Mouse (Mus musculus) heart, embryonic 16.5 days (tissue): Measurements from ENCODE around the gene Iqck. TPM values are rescaled to one million over a fixed set of nuclear protein-coding genes. Genes with fewer than 3 reads are reported as not detected.

Experiments used
- ATAC-seq: fragments of 200-750 bp; cut with Nextera tagmentation; replicated peaks from 2 replicates; pipeline ENCODE4 v1.8.0; 2017; ENCODE audit warnings: moderate number of reproducible peaks; ENCODE audit not compliant: insufficient read depth, low FRiP score; ENCODE audit errors: extremely low read depth
- H3K27ac ChIP-seq: fragments of 300-500 bp; sonication (generic); 2 replicates; pipeline ENCODE4 v1.5.1; 2014; ENCODE audit warnings: mild to moderate bottlenecking, low read length, control low read depth, moderate library complexity
- H3K27me3 ChIP-seq: fragments of 300-500 bp; sonication (generic); 2 replicates; pipeline ENCODE4 v1.6.1; 2014; ENCODE audit warnings: low read length, mixed read lengths; ENCODE audit not compliant: control insufficient read depth, insufficient read depth
- H3K36me3 ChIP-seq: fragments of 300-500 bp; sonication (generic); 2 replicates; pipeline ENCODE4 v1.6.1; 2014; ENCODE audit not compliant: control insufficient read depth, insufficient read depth
- H3K4me1 ChIP-seq: fragments of 300-500 bp; sonication (generic); 2 replicates; pipeline ENCODE4 v1.6.1; 2014; ENCODE audit warnings: low read length, mixed read lengths; ENCODE audit not compliant: control insufficient read depth, insufficient read depth
- H3K4me2 ChIP-seq: fragments of 300-500 bp; sonication (generic); 2 replicates; pipeline ENCODE4 v1.6.1; 2014; ENCODE audit warnings: low read depth, mild to moderate bottlenecking, control low read depth, low read length
- H3K4me3 ChIP-seq: fragments of 300-500 bp; sonication (generic); 2 replicates; pipeline ENCODE4 v1.5.1; 2014; ENCODE audit warnings: mild to moderate bottlenecking, control low read depth, low read length
- H3K9ac ChIP-seq: fragments of 300-500 bp; sonication (generic); 2 replicates; pipeline ENCODE4 v1.6.1; 2014; ENCODE audit warnings: low read length, control low read depth
- H3K9me3 ChIP-seq: fragments of 300-500 bp; sonication (generic); replicated peaks from 2 replicates; pipeline ENCODE4 v1.6.1; 2016; ENCODE audit warnings: low read length; ENCODE audit not compliant: control insufficient read depth
- WGBS: fragments of 180-500 bp; shearing (Covaris S2); extraction: QIAGEN DNeasy Blood & Tissue Kit; methylation state at CpG from one replicate; pipeline ENCODE4 v1.1.7; 2014; 5-methylcytosine and 5-hydroxymethylcytosine counted together
- polyA plus RNA-seq: library from polyadenylated mRNA; unstranded; fragments of >200 nt; fragmentation: Nextera tagmentation; extraction: Ambion mirVana; gene quantifications from 2 replicates; pipeline ENCODE4 v1.2.1, GENCODE M21; 2015

The Iqck gene
- polyA plus RNA-seq, 1 experiment from 2014 or later = 1.0 TPM

DNA sequence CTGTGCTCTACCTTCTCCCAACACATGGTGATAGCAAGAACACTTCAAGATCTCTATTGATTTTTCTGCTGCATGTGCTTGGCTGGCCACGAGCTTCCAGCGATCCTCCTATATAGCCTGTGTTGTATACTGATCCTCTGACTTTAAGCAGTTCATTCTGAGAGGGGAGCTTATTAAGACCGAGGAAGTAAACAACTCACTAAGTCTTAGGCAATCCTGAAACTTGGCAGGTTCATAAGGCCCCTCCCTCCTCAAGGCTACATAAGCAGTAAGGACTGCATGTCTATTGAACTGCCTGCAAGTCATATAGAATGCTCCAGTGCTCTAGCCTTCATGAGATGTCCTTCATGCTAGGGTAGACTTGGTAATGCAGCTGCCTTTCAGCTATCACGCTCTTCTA is 9.2 kb upstream of the Iqck start:
- Histone ChIP-seq H3K9ac (no peak overlapping the region), H3K27me3 (no peaks in the 10 kb centered on the region), H3K27ac (no peak overlapping the region), H3K4me2 (no peak overlapping the region), H3K36me3 (peaks cover 59% of the 10 kb centered on the region), H3K9me3 (no peaks in the 10 kb centered on the region), H3K4me1 (peaks cover 34% of the 10 kb centered on the region), H3K4me3 (no peak overlapping the region)
- WGBS = 91% methylated on average over 4 of the region's 4 CpGs
- no peak for ATAC-seq

DNA sequence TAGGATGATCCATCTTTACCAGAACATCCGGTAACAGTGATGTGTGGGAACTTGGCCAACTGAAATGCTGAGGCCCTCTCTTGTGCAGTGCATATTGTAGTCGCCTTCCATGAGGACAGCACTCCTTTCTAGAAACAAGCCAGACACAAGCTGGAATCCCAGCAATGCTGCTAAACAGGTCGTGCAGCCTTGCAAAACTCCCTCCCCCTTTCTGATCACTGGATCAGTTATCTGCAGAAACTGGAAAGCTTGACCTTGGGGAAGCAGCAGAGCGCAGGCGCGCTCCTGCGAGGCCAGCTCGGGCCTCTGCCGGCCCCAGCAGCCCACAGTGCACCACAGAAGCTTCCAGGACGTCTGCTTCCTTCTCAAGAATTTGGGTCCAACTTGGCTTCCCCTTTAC is 6.8 kb upstream of the Iqck start:
- Histone ChIP-seq H3K27me3 (no peaks in the 10 kb centered on the region), H3K4me3 (no peak overlapping the region), H3K9ac (0 out of 2 replicates have a peak overlapping the region, but pooled peaks have one; percentile 33), H3K4me1 (peaks cover 43% of the 10 kb centered on the region), H3K4me2 (no peak overlapping the region), H3K36me3 (peaks cover 59% of the 10 kb centered on the region), H3K9me3 (no peaks in the 10 kb centered on the region), H3K27ac (peak overlapping the region; percentile 91)
- peak; percentile 64 for ATAC-seq
- WGBS = 34% methylated on average over 10 of the region's 10 CpGs

DNA sequence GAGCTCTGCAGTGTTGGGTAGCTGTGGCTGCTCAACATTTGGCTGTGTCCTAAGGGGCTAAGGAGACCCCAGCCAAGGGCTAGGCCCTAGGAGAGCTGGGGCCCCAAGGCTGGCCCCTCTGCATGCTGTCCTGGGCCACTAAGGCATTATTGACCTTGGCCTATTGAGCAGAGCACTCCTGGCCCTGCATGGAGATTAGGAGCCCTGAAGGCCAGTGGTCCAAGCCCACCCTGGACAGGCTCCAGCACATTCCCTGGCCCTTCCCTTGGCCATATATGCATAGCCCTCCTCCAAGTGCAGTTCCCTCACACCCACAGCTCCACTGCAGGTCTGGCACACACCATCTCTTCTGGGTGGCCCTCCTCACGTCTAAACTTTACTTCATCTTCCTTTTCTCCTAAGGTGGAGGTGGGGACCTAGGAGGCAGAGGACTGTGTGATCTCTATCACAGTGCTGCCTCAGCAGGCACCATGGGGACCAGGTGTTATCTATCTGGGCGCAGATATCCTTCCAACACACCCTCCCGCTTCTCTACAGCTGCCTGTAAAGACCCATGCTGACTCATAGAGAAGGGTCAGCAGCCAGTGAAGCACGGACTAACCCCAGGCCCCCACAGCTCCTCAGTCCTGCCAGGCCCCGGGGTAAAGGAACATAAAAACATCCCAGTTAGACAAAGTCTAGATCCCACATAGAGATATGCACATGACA is 5.9 kb upstream of the Iqck start:
- peaks cover 48% of the 10 kb centered on the region for H3K4me1 ChIP-seq
- peaks cover 50% of the 10 kb centered on the region for H3K36me3 ChIP-seq
- H3K27me3 ChIP-seq = no peaks in the 10 kb centered on the region
- peak overlapping the region; percentile 91 for H3K27ac ChIP-seq
- no peak for ATAC-seq
- 67% methylated on average over 5 of the region's 5 CpGs for WGBS
- no peak overlapping the region for H3K4me2 ChIP-seq
- H3K9me3 ChIP-seq = no peaks in the 10 kb centered on the region
- no peak overlapping the region for H3K4me3 ChIP-seq
- no peak overlapping the region for H3K9ac ChIP-seq

DNA sequence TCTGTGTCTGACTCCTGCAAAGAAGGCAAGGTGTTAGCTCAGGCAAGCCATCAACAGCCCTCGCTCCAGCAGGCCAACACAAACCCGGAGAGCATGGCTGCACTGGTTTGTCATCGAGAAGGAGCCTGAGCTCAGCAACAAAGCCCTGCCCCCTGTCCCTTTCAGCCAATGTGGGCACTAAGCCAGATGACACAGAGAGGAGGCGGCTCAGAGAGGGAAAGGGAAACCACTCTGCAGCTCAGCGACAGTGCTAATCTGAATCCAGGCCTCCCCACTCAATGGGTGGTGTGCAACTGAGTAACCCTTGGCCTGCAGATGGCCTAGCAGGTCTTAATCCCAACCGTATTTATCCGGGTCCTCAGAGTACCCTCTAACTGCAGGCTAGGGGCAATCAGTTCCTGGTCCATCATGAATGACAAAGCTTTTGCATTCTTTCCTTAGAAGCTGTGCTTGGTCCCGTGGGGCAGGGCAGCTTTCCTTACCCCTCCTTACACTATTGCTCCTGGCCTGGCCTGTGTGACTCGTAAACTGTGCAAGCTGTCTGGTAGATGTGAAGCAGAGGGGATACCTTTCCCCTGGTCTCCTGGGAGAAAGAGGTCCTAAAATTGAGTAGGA is 4.8 kb upstream of the Iqck start:
- Histone ChIP-seq H3K36me3 (peaks cover 39% of the 10 kb centered on the region), H3K4me3 (no peak overlapping the region), H3K27me3 (no peaks in the 10 kb centered on the region), H3K4me2 (no peak overlapping the region), H3K4me1 (peaks cover 49% of the 10 kb centered on the region), H3K27ac (0 out of 2 replicates have a peak overlapping the region, but pooled peaks have one; percentile 28), H3K9ac (0 out of 2 replicates have a peak overlapping the region, but pooled peaks have one; percentile 31), H3K9me3 (no peaks in the 10 kb centered on the region)
- ATAC-seq = peak; percentile 16; the same call in 1 of the 2 replicates
- 56% methylated on average over 9 of the region's 9 CpGs for WGBS

- H3K4me2 ChIP-seq = no peak overlapping the region
- H3K9me3 ChIP-seq = no peaks in the 10 kb centered on the region
- no peak overlapping the region for H3K4me3 ChIP-seq
- H3K4me1 ChIP-seq = peaks cover 54% of the 10 kb centered on the region
- no peaks in the 10 kb centered on the region for H3K27me3 ChIP-seq
- H3K9ac ChIP-seq = no peak overlapping the region
- 70% methylated on average over 7 of the region's 7 CpGs for WGBS
- peaks cover 33% of the 10 kb centered on the region for H3K36me3 ChIP-seq
- no peak for ATAC-seq
- H3K27ac ChIP-seq = 0 out of 2 replicates have a peak overlapping the region, but pooled peaks have one; percentile 5
These were observed 4.0 kb upstream of the Iqck start for GRCm38 (mm10) chr7:118851571-118851970.

GRCm38 (mm10) chr7:118852611-118853010 is 2.9 kb upstream of the Iqck start:
- 77% methylated on average over 4 of the region's 4 CpGs for WGBS
- Histone ChIP-seq H3K36me3 (peaks cover 24% of the 10 kb centered on the region), H3K4me2 (no peak overlapping the region), H3K27me3 (no peaks in the 10 kb centered on the region), H3K9ac (no peak overlapping the region), H3K4me1 (peaks cover 54% of the 10 kb centered on the region), H3K27ac (peak overlapping the region; percentile 65; the same call in 1 of the 2 replicates), H3K4me3 (no peak overlapping the region), H3K9me3 (no peaks in the 10 kb centered on the region)
- ATAC-seq = no peak

- ATAC-seq = no peak
- Histone ChIP-seq H3K4me3 (peak overlapping the region; percentile 92), H3K9me3 (no peaks in the 10 kb centered on the region), H3K4me2 (peak overlapping the region; percentile 89), H3K27ac (no peak overlapping the region), H3K4me1 (peaks cover 37% of the 10 kb centered on the region), H3K36me3 (peaks cover 16% of the 10 kb centered on the region), H3K9ac (peak overlapping the region; percentile 86), H3K27me3 (no peaks in the 10 kb centered on the region)
- WGBS = 10% methylated on average over 3 of the region's 3 CpGs
These were observed 946 bp upstream of the Iqck start for GRCm38 (mm10) chr7:118854606-118855005.

- H3K4me1 ChIP-seq = peaks cover 24% of the 10 kb centered on the region
- H3K9me3 ChIP-seq = no peaks in the 10 kb centered on the region
- peaks cover 12% of the 10 kb centered on the region; the same call in 1 of the 2 replicates for H3K36me3 ChIP-seq
- WGBS = under 1% methylated on average over 40 of the region's 46 CpGs
- peak within 1 kb of the TSS; percentile 64 for H3K27ac ChIP-seq
- no peaks in the 10 kb centered on the region for H3K27me3 ChIP-seq
- H3K4me2 ChIP-seq = peak within 1 kb of the TSS; percentile 89
- ATAC-seq = peak; percentile 63
- peak within 1 kb of the TSS; percentile 86 for H3K9ac ChIP-seq
- H3K4me3 ChIP-seq = peak within 1 kb of the TSS; percentile 92
These were observed 339 bp downstream of the Iqck start, which contains the start of gene Knop1 for GRCm38 (mm10) chr7:118855877-118856304. Gene Knop1, minus strand, starts transcription at chr7:118856254.

- Histone ChIP-seq H3K4me2 (no peak overlapping the region), H3K9me3 (no peaks in the 10 kb centered on the region), H3K36me3 (no peaks in the 10 kb centered on the region), H3K4me3 (no peak overlapping the region), H3K4me1 (peaks cover 12% of the 10 kb centered on the region), H3K27me3 (no peaks in the 10 kb centered on the region), H3K9ac (no peak overlapping the region), H3K27ac (no peak overlapping the region)
- ATAC-seq = no peak
- WGBS = 80% methylated on average over 1 of the region's 1 CpGs
These were observed 3.1 kb downstream of the Iqck start for GRCm38 (mm10) chr7:118858640-118859039.
